Mouse (Mus musculus): ENCODE data around the gene Selenoh. TPM values are rescaled to one million over a fixed set of nuclear protein-coding genes. Genes with fewer than 3 reads are reported as not detected.
"Not testable (repeated sequence)": the region's sequence is repeated elsewhere in the genome, so short reads cannot be mapped to it uniquely, and the experiment has no call there.

The Selenoh gene
- polyA plus RNA-seq (2017; shearing (Covaris generic)), result 100 to 1,000 TPM; 113 to 247 (median 134) TPM

- peak; percentile 99 for ATAC-seq
These were observed at the start of gene Selenoh for GRCm38 (mm10) chr2:84670569-84670933. Gene Selenoh (minus strand): TSS chr2:84670770.

DNA sequence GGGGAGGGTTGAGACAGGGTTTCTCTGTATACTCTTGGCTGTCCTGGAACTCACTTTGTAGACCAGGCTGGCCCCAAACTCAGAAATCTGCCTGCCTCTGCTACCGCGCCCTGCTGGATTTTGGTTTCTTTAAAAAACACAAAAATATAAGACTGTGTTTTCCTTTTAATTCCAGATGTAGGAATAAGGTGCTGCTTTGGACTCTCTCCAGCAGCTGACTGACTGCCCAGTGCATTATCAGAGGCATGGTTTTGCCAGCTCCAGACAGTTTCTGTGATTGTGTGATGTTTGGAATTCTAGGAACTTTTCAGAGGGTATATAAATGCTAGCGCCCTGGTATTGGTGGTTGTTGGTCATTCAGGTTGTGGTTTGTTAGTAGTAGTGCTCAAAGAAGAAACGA is 46.8 kb upstream of the Selenoh start:
- ATAC-seq, result no peak

DNA sequence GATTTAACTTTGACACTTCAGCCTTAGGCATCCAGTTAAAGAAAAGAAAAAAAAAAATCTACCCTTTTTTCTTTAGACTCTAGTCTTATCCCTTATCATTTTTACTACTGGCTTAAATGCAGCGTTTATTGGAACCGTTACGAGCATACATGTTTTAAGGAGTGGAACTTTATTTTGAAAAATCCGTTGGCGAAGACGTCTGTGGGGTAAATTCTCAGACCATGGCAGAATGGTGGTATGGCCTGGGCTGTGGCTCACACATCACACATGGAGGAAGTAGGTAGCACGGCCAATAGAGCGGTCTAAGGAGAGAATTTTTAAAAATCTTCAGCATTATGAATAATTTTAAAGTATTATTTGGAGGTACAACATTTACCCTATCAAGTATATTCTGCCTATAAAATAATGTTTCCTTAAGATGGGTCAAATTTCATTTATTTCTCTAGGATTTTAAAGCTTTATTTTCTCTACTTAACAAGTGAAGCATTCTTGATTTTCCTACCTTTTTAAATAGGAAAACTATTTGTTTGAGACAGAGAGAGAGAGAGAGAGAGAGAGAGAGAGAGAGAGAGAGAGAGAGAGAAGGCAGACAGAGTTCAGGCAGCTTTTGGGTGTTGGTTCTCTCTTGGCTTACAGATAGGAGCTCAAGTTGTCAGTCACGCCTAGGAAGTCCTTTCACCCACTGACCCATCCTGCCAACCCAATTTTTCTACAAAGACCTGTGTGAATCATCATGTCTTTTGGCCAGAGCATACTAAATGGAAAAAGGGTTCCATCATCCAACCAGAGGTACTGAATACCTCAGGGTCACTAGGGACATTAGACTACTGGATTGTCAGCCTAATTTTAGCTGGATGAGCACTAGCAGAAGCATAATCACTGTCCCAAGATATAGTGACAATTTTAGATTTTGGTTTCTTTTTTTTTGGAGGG is 46.1 kb upstream of the Selenoh start:
- ATAC-seq, result no peak

DNA sequence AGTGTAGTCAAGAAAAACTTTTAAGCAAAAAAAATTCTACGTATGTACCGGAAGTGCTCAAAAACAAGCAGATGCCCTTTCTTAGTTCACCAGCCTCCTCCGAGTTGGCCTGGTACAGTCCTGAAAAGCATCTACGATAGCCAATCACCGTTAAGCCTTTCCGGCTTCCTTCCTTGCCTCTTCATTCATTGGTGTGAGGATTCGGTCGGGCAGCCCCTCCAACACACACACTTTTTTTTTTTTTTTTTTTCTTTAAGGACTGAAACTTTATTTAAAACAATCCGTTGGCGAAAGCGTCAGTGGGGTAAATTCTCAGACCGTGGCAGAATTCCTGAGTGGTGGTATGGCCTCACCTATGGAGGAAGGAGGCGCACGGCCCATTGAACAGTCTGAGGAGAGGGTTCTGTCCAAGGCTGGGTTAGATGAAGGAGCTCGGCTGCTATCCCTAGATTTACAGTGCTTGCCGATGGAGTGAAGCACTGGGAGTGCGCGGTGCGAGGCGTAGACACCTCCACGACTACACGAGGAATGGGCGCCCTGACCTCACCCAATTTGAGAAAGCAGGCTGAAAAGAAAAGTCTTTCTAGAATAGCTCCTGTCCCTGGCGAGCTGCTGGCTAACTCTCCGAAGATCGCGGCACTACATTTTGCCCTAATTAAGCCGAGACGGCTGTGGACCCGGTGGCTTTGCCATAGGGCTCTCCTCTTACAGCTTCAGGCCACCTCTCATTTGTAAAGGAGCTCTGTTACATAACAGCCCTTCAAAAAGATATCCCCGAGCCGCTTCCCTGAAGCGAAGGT is 45.2 kb upstream of the Selenoh start:
- peak; percentile 88 for ATAC-seq

GRCm38 (mm10) chr2:84714811-84715561 is 44.4 kb upstream of the Selenoh start, which contains the start of gene Zdhhc5:
Gene Zdhhc5 (minus strand): TSS chr2:84715180.
- peak; percentile 68 for ATAC-seq

GRCm38 (mm10) chr2:84714422-84714810 is 43.8 kb upstream of the Selenoh start:
- no peak for ATAC-seq

DNA sequence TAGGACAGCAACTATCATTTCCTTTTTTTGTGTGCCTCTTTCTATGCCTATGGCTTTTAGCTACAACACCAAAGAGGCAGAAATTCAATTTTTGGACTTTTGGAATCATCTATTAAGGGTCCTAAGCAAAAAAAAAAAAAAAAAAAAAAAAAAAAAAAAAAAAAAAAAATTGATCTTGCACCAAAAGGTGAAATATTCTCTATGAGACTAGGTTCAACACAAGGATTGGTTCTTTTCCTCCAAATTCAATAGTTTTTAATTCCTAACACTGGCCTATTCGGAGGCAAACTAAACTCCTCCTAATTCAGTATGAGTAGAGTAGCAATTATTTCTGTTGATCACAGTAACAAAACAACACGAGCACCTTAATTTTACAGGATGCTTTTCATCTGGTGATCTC is 41.3 kb upstream of the Selenoh start:
- ATAC-seq, result no peak

- no peak for ATAC-seq
These were observed 37.0 kb upstream of the Selenoh start for GRCm38 (mm10) chr2:84707523-84707922.

DNA sequence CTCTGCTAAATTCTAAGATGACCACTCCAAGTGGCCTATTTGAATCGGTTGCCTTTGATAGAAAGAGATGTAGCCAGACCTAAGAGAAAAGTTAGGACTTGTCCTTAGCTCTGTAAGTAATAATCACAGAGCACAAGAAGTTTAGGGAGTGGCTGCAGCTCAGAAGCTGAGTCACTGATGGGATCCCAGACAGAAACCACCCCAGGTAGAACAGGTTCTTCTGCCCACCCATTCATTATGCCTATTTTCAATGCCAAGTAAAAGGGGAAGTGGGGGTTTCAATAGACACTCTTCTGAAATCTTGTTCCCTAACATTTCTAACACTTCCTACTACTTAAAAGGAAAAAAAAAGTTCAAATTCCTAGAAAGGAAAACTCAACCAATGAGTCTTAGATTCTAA is 34.7 kb upstream of the Selenoh start:
- no peak for ATAC-seq

DNA sequence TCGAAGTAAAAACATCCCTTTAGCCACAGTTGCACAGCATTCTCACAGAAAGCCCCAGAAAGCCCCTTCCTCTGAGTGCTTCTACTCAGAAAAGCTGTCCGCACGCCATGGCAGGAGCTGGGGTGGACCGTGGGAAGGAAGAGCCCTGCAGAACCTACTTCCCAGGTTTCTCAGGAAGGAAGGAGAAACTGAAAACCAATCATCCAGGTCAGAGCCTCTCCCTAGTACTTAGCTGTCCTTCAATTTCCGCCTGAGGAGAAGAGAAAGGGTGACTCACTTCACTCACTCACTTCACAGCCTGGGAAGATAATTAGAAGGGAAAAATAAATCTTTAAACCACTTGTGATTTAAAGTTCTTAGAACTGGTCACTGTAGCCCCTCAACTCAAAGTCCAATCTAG is 33.8 kb upstream of the Selenoh start:
- ATAC-seq, result no peak

GRCm38 (mm10) chr2:84703497-84703896 is 32.9 kb upstream of the Selenoh start:
- no peak for ATAC-seq

GRCm38 (mm10) chr2:84695007-84695695 is 24.6 kb upstream of the Selenoh start:
- no peak for ATAC-seq

GRCm38 (mm10) chr2:84690050-84690449 is 19.5 kb upstream of the Selenoh start:
- no peak for ATAC-seq

GRCm38 (mm10) chr2:84688080-84688844 is 17.7 kb upstream of the Selenoh start:
- ATAC-seq, result no peak

GRCm38 (mm10) chr2:84682605-84683183 is 12.1 kb upstream of the Selenoh start:
- no peak for ATAC-seq

GRCm38 (mm10) chr2:84679016-84679415 is 8.4 kb upstream of the Selenoh start, which contains the start of gene Tmx2:
Gene Tmx2 (minus strand): TSS chr2:84679140.
- ATAC-seq, result no peak

DNA sequence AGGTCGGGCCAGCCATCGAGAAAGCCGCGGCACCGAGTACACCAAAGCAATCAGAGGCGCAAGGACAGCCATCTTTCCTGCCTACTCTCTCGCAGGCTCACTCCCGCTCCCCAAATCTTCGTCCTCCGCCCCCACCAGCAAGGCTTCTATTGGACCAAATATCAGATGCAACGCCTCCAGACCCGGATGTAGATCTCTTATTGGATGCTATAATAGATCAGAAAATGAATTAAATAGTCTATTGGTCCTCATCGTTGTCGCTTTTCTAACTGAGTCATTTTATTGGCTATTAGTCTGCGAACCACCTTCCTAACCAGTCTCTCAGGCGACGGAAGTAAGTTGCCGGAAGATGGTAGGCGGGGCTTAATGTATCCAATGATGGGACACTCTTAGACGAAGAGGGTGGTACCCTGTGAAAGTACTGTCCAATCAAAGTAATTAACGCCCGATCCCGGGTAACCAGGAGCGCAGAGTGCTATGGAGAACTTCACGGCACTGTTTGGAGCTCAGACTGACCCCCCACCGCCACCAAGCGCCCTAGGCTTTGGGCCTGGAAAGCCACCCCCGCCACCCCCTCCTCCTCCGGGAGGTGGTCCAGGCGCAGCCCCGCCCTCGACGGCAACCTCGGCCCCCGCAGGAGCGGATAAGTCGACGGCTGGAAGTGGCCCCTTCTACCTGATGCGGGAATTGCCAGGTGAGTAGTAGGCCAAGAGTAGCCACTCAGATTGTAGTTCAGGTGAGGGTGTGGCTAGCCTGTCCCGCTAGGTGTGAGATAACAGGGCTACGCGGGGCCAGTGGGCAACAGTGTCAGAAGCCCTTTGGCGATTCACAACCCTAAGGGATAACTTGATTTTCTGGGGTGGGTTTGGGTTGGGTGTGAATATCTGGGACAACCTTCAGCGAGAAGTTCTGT is 7.7 kb upstream of the Selenoh start, which contains the start of the genes Gm28635 and Med19:
Gene Gm28635, minus strand, starts transcription at position 74 of the 913 bp plus-strand sequence.
Gene Med19, plus strand, starts transcription at position 435 of the 913 bp plus-strand sequence.
- ATAC-seq, result peak; percentile 98

DNA sequence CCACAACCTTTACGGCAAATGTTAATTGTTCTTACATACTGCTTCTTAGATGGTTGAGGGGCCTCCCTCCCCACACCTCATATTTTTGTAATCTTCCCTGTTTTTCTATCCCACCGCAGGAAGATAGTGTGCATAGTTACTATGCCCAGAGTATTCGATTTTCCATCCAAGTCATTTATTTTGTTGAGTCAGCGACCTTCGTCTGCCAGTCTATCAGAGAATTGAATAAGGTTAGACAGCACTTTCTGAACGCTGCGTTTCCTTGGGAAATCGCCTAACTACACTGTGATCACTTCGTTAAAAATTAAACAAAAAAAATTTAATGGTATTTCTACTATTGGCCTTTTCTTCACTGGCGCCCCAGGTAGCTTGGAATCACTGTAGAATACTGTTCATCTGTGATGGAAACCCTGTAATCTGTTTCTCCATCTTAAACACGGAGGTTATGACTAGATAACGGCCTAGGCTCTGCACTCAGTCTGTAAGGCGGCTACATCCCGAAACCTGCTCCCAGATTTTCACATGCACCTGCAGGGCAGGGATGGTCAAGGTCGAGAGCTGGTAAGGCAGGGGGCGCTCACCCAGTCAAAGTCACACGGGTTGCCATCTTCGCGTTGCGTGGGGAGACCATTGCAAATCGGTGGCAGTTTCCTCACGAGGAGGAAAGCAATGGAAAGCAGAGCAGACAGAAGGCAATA is 6.8 kb upstream of the Selenoh start:
- peak; percentile 5 for ATAC-seq

DNA sequence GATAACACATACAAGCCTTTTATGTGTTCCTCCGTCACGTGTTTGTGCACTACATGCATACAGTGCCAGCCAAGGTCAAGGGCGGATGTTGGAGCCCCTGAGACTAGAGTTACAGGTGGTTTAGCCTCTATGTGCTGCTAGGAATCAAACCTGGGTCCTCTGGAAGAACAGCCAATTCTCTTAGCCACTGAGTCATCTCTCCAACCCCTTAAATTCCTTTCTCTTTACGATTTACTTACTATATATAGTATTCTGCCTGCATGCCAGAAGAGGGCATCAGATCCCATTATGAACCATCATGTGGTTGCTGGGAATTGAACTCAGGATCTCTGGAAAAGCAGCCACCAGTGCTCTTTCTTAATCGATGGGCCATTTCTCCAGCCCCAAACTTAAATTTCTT is 965 bp upstream of the Selenoh start:
- ATAC-seq, result not testable (repeated sequence)

All from inflammation-experienced regulatory T-cells, adult 6 months (primary cell).